8 mouse cellular contexts compared by ENCODE assay signal in the genomic region with DNA sequence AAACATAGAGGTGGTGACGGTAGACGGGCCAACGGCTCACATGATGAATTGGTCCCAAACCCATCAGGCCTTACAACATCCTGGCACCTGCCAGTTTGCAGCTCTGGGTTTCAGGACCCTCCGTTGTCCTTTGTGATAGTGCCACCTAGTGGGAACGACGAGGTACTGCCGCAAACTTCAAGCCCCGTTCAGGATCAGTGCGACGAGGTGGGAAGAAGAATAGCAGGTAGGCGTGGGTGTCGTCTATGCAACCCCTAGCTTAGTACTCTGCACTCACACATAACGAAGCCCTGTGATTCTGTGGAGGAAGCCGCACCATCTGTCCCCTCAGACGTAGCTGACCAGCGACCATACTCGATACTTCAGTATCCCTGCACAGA. TPM values are rescaled to one million over a fixed set of nuclear protein-coding genes. Genes with fewer than 3 reads are reported as not detected.
DNase-seq lines count a peak whose midpoint lies in the region; ATAC-seq and TF ChIP-seq lines count a peak whose summit lies in the region.

No protein-coding gene starts in this region.

- ATAC-seq in hindbrain, embryonic 11.5 days (ENCODE audit: low FRiP score): no peak; the same call in 1 of the 2 replicates
- peak; percentile 42 for ATAC-seq in lung, postnatal 0 days

- TF ChIP-seq CTCF in lung, postnatal 0 days (IDR thresholded peaks at IDR 0.05): peak; percentile 98

- peak overlapping the region; percentile 90 for H3K4me3 ChIP-seq in hindbrain, embryonic 11.5 days (ENCODE audit: low read depth, low read length)
- H3K4me3 ChIP-seq in lung, postnatal 0 days (ENCODE audit: low read depth, low read length): peak overlapping the region; percentile 99

- H3K4me2 ChIP-seq in hindbrain, embryonic 11.5 days (replicated peaks; ENCODE audit: low read depth, low read length): peak overlapping the region; percentile 88
- peak overlapping the region; percentile 87 for H3K4me2 ChIP-seq in lung, postnatal 0 days (replicated peaks; ENCODE audit: low read depth, low read length)

- TF ChIP-seq EP300 in lung, postnatal 0 days (IDR thresholded peaks at IDR 0.05): no peak

- DNase-seq in NIH3T3 (ENCODE audit: low read depth): peak; percentile 91
- DNase-seq in cerebellum, postnatal 10 days: peak; percentile 93 to 95
- DNase-seq in frontal cortex, postnatal 10 days (ENCODE audit: low spot score in 2 of 2): peak; percentile 73 to 78
- peak; percentile 94 for DNase-seq in hindbrain, embryonic 11.5 days (ENCODE audit: low spot score)
- peak; percentile 88 for DNase-seq in layer of hippocampus, postnatal 10 days (ENCODE audit: low spot score in 2 of 2)
- DNase-seq in lung, postnatal 0 days (ENCODE audit: low spot score): peak; percentile 90
- DNase-seq in ovary, postnatal 10 days (ENCODE audit: low spot score): peak; percentile 62
- DNase-seq in thymus, postnatal 0 days (ENCODE audit: low spot score): peak; percentile 94

- H3K27ac ChIP-seq in hindbrain, embryonic 11.5 days (ENCODE audit: low read depth, low read length): peak overlapping the region; percentile 97
- peak overlapping the region; percentile 98 for H3K27ac ChIP-seq in lung, postnatal 0 days (ENCODE audit: low read length)

- H3K36me3 ChIP-seq in hindbrain, embryonic 11.5 days (ENCODE audit: control insufficient read depth, insufficient read depth, low read length): no peaks in the 10 kb centered on the region
- H3K36me3 ChIP-seq in lung, postnatal 0 days (ENCODE audit: insufficient read depth, low read length): peaks cover 11% of the 10 kb centered on the region; the same call in 1 of the 2 replicates

- WGBS in hindbrain, embryonic 11.5 days: 2% methylated on average over 17 of the region's 17 CpGs
- WGBS in lung, postnatal 0 days: under 1% methylated on average over 17 of the region's 17 CpGs

- peaks cover 14% of the 10 kb centered on the region for H3K4me1 ChIP-seq in hindbrain, embryonic 11.5 days (replicated peaks; ENCODE audit: control insufficient read depth, insufficient read depth, low read length)
- H3K4me1 ChIP-seq in lung, postnatal 0 days (ENCODE audit: insufficient read depth, low read depth, low read length): peaks cover 12% of the 10 kb centered on the region; the same call in 1 of the 2 replicates

- peak overlapping the region; percentile 100 for H3K9ac ChIP-seq in hindbrain, embryonic 11.5 days (ENCODE audit: low read depth, low read length)
- H3K9ac ChIP-seq in lung, postnatal 0 days (replicated peaks; ENCODE audit: low read depth): peak overlapping the region; percentile 32; the same call in 1 of the 2 replicates

- H3K27me3 ChIP-seq in hindbrain, embryonic 11.5 days (ENCODE audit: control insufficient read depth, insufficient read depth, low read length): no peaks in the 10 kb centered on the region
- H3K27me3 ChIP-seq in lung, postnatal 0 days (replicated peaks; ENCODE audit: insufficient read depth, low read length): no peaks in the 10 kb centered on the region

- H3K9me3 ChIP-seq in hindbrain, embryonic 11.5 days (ENCODE audit: control insufficient read depth, low read length): no peaks in the 10 kb centered on the region
- no peaks in the 10 kb centered on the region for H3K9me3 ChIP-seq in lung, postnatal 0 days (ENCODE audit: low read length)

RNA-seq across cellular contexts. Expression of gene Ube2q1, which starts 0.8 kb away (rescaled TPM):
- 21.9 and 24.9 TPM in 2 replicates for polyA plus RNA-seq in hindbrain, embryonic 11.5 days (2014; fragmentation: Nextera tagmentation; extraction: Ambion mirVana)
- 10 to 100 TPM; 78.9 to 80.0 TPM for total RNA-seq in layer of hippocampus, postnatal 10 days (2021)
- 12.4 and 13.4 TPM in 2 replicates for polyA plus RNA-seq in lung, postnatal 0 days (2015; fragmentation: Nextera tagmentation; extraction: Ambion mirVana)
- 16.6 and 16.7 TPM in 2 replicates for polyA plus RNA-seq in thymus, postnatal 0 days (2015; fragmentation: Nextera tagmentation; extraction: Ambion mirVana)

RNA-seq across cellular contexts. Expression of gene Chrnb2, which starts 8.1 kb away (rescaled TPM):
- 12.0 and 17.7 TPM in 2 replicates for polyA plus RNA-seq in hindbrain, embryonic 11.5 days (2014; fragmentation: Nextera tagmentation; extraction: Ambion mirVana)
- 10 to 100 TPM; 26.3 to 26.4 TPM for total RNA-seq in layer of hippocampus, postnatal 10 days (2021)
- 0.17 and 0.27 TPM in 2 replicates for polyA plus RNA-seq in lung, postnatal 0 days (2015; fragmentation: Nextera tagmentation; extraction: Ambion mirVana)
- polyA plus RNA-seq in thymus, postnatal 0 days (2015; fragmentation: Nextera tagmentation; extraction: Ambion mirVana): 0.53 and 0.55 TPM in 2 replicates

RNA-seq across cellular contexts. Expression of gene Adar, which starts 57.8 kb away (rescaled TPM):
- polyA plus RNA-seq in hindbrain, embryonic 11.5 days (2014; fragmentation: Nextera tagmentation; extraction: Ambion mirVana): 15.1 and 16.4 TPM in 2 replicates
- total RNA-seq in layer of hippocampus, postnatal 10 days (2021): 10 to 100 TPM; 82.7 to 85.8 TPM
- 7.5 and 7.9 TPM in 2 replicates for polyA plus RNA-seq in lung, postnatal 0 days (2015; fragmentation: Nextera tagmentation; extraction: Ambion mirVana)
- polyA plus RNA-seq in thymus, postnatal 0 days (2015; fragmentation: Nextera tagmentation; extraction: Ambion mirVana): 18.4 and 22.1 TPM in 2 replicates

RNA-seq across cellular contexts. Expression of gene She, which starts 58.6 kb away (rescaled TPM):
- 2.2 TPM in 2 replicates for polyA plus RNA-seq in hindbrain, embryonic 11.5 days (2014; fragmentation: Nextera tagmentation; extraction: Ambion mirVana)
- total RNA-seq in layer of hippocampus, postnatal 10 days (2021): 1 to 10 TPM; 4.0 to 4.2 TPM
- 11.2 and 12.1 TPM in 2 replicates for polyA plus RNA-seq in lung, postnatal 0 days (2015; fragmentation: Nextera tagmentation; extraction: Ambion mirVana)
- 1.0 and 1.1 TPM in 2 replicates for polyA plus RNA-seq in thymus, postnatal 0 days (2015; fragmentation: Nextera tagmentation; extraction: Ambion mirVana)
